21 mouse cellular contexts compared by ENCODE assay signal in the genomic region with DNA sequence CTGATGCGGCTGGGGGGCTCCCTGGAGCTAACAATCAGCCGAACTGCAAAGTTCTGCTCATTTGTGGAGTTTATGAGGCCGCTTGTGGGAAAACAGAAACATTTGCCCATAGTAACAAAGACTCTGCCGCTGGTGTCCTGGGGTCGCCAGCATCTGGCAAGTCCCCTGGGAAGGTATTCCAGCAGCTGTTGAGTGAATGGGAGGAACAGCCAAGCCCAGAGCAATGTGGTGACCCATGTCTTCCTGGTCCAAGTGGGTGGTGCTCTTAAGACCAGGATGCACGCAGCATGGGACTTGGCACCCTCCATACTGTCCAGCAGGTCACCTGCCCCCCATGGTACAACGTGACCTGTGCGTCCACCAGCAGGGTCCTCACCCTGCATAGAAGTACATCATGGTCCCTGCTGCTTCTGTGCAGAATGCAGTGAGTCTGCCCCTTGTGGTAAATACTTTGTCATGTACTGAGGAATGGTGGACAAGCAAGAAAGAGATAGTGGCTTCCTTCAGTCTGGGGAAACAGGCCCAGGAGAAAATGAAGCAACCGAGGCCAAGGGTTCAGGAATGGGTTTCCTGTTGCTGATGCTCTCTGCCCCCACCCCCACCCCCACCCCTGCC. TPM values are rescaled to one million over a fixed set of nuclear protein-coding genes. Genes with fewer than 3 reads are reported as not detected.
DNase-seq lines count a peak whose midpoint lies in the region; ATAC-seq and TF ChIP-seq lines count a peak whose summit lies in the region.
"Had no signal": no experiment of that assay in that cellular context is flagged by ENCODE, and none has a peak within 500 bp of the region (broad histone marks: within the 10 kb centered on the region; RNA-seq: fewer than 3 reads in every experiment).

No protein-coding gene starts in this region.

- H3K27ac ChIP-seq in forebrain, postnatal 0 days (ENCODE audit: low read depth, low read length) = no peak overlapping the region
- H3K27ac ChIP-seq in forebrain, embryonic 12.5 days = no peak overlapping the region
- H3K27ac ChIP-seq in kidney, embryonic 14.5 days (ENCODE audit: low read depth, low read length) = no peak overlapping the region
- peak overlapping the region; percentile 32; the same call in 1 of the 2 replicates for H3K27ac ChIP-seq in lung, postnatal 0 days (ENCODE audit: low read length)
- H3K27ac ChIP-seq in intestine, embryonic 15.5 days = no peak overlapping the region
- H3K27ac ChIP-seq: hindbrain, embryonic 14.5 days had no signal

- H3K36me3 ChIP-seq in forebrain, postnatal 0 days (ENCODE audit: insufficient read depth) = no peaks in the 10 kb centered on the region
- no peaks in the 10 kb centered on the region for H3K36me3 ChIP-seq in forebrain, embryonic 12.5 days (replicated peaks)
- H3K36me3 ChIP-seq in kidney, embryonic 14.5 days (ENCODE audit: control insufficient read depth, insufficient read depth, low read length) = no peaks in the 10 kb centered on the region
- no peaks in the 10 kb centered on the region for H3K36me3 ChIP-seq in lung, postnatal 0 days (ENCODE audit: insufficient read depth, low read length)
- no peaks in the 10 kb centered on the region for H3K36me3 ChIP-seq in intestine, embryonic 15.5 days

- TF ChIP-seq POLR2A in lung, adult 2 months (IDR thresholded peaks at IDR 0.05; ENCODE audit: borderline replicate concordance, extremely low read depth, low read depth, low read length) = no peak

- no peak for ATAC-seq in forebrain, postnatal 0 days
- no peak for ATAC-seq in forebrain, embryonic 12.5 days (ENCODE audit: low FRiP score)
- no peak for ATAC-seq in kidney, embryonic 14.5 days (ENCODE audit: low FRiP score, low TSS enrichment)
- no peak for ATAC-seq in lung, postnatal 0 days
- ATAC-seq in intestine, embryonic 15.5 days = peak; percentile 36; the same call in 1 of the 2 replicates
- ATAC-seq: forebrain, embryonic 14.5 days; midbrain, embryonic 16.5 days had no signal

- no peak for TF ChIP-seq EP300 in lung, postnatal 0 days (IDR thresholded peaks at IDR 0.05)

- DNase-seq in forebrain, postnatal 0 days = no peak
- peak; percentile 6 for DNase-seq in kidney, adult 9 months
- peak; percentile 39 for DNase-seq in lung, postnatal 0 days (ENCODE audit: low spot score)
- no peak for DNase-seq in lung, adult 2 months
- DNase-seq in c-Kit-positive CD71-positive TER-119-positive erythroid progenitor cells, embryonic 14.5 days (ENCODE audit: low spot score) = no peak
- DNase-seq: adrenal gland, postnatal 14 days; cerebellum, postnatal 36 days; lung, adult 18-20 months; right cerebral cortex, adult 18-20 months; thymus, postnatal 14 days had no signal

- H3K27me3 ChIP-seq in forebrain, postnatal 0 days (ENCODE audit: insufficient read depth, low read length) = no peaks in the 10 kb centered on the region
- no peaks in the 10 kb centered on the region for H3K27me3 ChIP-seq in forebrain, embryonic 12.5 days
- H3K27me3 ChIP-seq in kidney, embryonic 14.5 days (ENCODE audit: control insufficient read depth, insufficient read depth, low read length) = no peaks in the 10 kb centered on the region
- no peaks in the 10 kb centered on the region for H3K27me3 ChIP-seq in lung, postnatal 0 days (replicated peaks; ENCODE audit: insufficient read depth, low read length)
- H3K27me3 ChIP-seq in intestine, embryonic 15.5 days (replicated peaks) = no peaks in the 10 kb centered on the region

- H3K4me2 ChIP-seq in forebrain, postnatal 0 days (ENCODE audit: low read depth) = no peak overlapping the region
- no peak overlapping the region for H3K4me2 ChIP-seq in forebrain, embryonic 12.5 days
- H3K4me2 ChIP-seq in kidney, embryonic 14.5 days (replicated peaks; ENCODE audit: low read depth, low read length) = no peak overlapping the region
- H3K4me2 ChIP-seq in lung, postnatal 0 days (replicated peaks; ENCODE audit: low read depth, low read length) = no peak overlapping the region
- H3K4me2 ChIP-seq in intestine, embryonic 15.5 days (replicated peaks) = no peak overlapping the region
- H3K4me2 ChIP-seq: hindbrain, embryonic 14.5 days had no signal

- H3K9me3 ChIP-seq in forebrain, postnatal 0 days (ENCODE audit: low read length) = no peaks in the 10 kb centered on the region
- H3K9me3 ChIP-seq in forebrain, embryonic 12.5 days = no peaks in the 10 kb centered on the region
- H3K9me3 ChIP-seq in kidney, embryonic 14.5 days (ENCODE audit: control insufficient read depth, low read length) = no peaks in the 10 kb centered on the region
- no peaks in the 10 kb centered on the region for H3K9me3 ChIP-seq in lung, postnatal 0 days (ENCODE audit: low read length)
- no peaks in the 10 kb centered on the region for H3K9me3 ChIP-seq in intestine, embryonic 15.5 days

- H3K4me3 ChIP-seq in forebrain, postnatal 0 days (ENCODE audit: low read depth, low read length) = no peak overlapping the region
- no peak overlapping the region for H3K4me3 ChIP-seq in forebrain, embryonic 12.5 days (replicated peaks)
- H3K4me3 ChIP-seq in kidney, embryonic 14.5 days (ENCODE audit: low read length) = no peak overlapping the region
- H3K4me3 ChIP-seq in lung, postnatal 0 days (ENCODE audit: low read depth, low read length) = no peak overlapping the region
- H3K4me3 ChIP-seq in lung, adult 2 months (replicated peaks; ENCODE audit: extremely low read depth, low read depth, low read length) = no peak overlapping the region
- H3K4me3 ChIP-seq in intestine, embryonic 15.5 days (replicated peaks) = no peak overlapping the region

- no peaks in the 10 kb centered on the region; the same call in 1 of the 2 replicates for H3K4me1 ChIP-seq in forebrain, postnatal 0 days (ENCODE audit: insufficient read depth)
- peaks cover 4% of the 10 kb centered on the region; the same call in 1 of the 2 replicates for H3K4me1 ChIP-seq in forebrain, embryonic 12.5 days
- no peaks in the 10 kb centered on the region for H3K4me1 ChIP-seq in kidney, embryonic 14.5 days (ENCODE audit: control insufficient read depth, insufficient read depth, low read length)
- H3K4me1 ChIP-seq in lung, postnatal 0 days (ENCODE audit: insufficient read depth, low read depth, low read length) = no peaks in the 10 kb centered on the region
- H3K4me1 ChIP-seq in lung, adult 2 months (ENCODE audit: control insufficient read depth, insufficient read depth, low read length) = no peaks in the 10 kb centered on the region
- H3K4me1 ChIP-seq in intestine, embryonic 15.5 days (replicated peaks) = peaks cover 11% of the 10 kb centered on the region; the same call in 1 of the 2 replicates

- WGBS in forebrain, postnatal 0 days = 86% methylated on average over 9 of the region's 9 CpGs
- WGBS in forebrain, embryonic 12.5 days = 90% methylated on average over 9 of the region's 9 CpGs
- 66% methylated on average over 9 of the region's 9 CpGs for WGBS in kidney, embryonic 14.5 days
- 71% methylated on average over 9 of the region's 9 CpGs for WGBS in lung, postnatal 0 days
- 71% methylated on average over 9 of the region's 9 CpGs for WGBS in lung, adult 2 months
- WGBS in intestine, embryonic 15.5 days = 74% methylated on average over 9 of the region's 9 CpGs

- no peak overlapping the region for H3K9ac ChIP-seq in forebrain, postnatal 0 days
- H3K9ac ChIP-seq in forebrain, embryonic 12.5 days = no peak overlapping the region
- H3K9ac ChIP-seq in kidney, embryonic 14.5 days (ENCODE audit: low read depth, low read length) = no peak overlapping the region
- no peak overlapping the region for H3K9ac ChIP-seq in lung, postnatal 0 days (replicated peaks; ENCODE audit: low read depth)
- H3K9ac ChIP-seq in intestine, embryonic 15.5 days = no peak overlapping the region
- H3K9ac ChIP-seq: hindbrain, embryonic 14.5 days had no signal

- TF ChIP-seq CTCF in forebrain, postnatal 0 days (IDR thresholded peaks at IDR 0.05; ENCODE audit: low read depth) = peak; percentile 58
- peak; percentile 60 for TF ChIP-seq CTCF in lung, postnatal 0 days (IDR thresholded peaks at IDR 0.05)
- no peak for TF ChIP-seq CTCF in lung, adult 2 months (IDR thresholded peaks at IDR 0.05; ENCODE audit: insufficient read depth, low read length)

RNA-seq across cellular contexts. Expression of gene Hmgb4, which starts 8.6 kb away (rescaled TPM):
- total RNA-seq in forebrain, postnatal 0 days (2014; rRNA removed) = not detected in 2 replicates
- polyA plus RNA-seq in forebrain, postnatal 0 days (2015; fragmentation: Nextera tagmentation; extraction: Ambion mirVana) = not detected in 2 replicates
- polyA plus RNA-seq in forebrain, embryonic 12.5 days (2016; fragmentation: Nextera tagmentation; extraction: Ambion mirVana) = not detected in 2 replicates
- polyA plus RNA-seq in kidney, embryonic 14.5 days (2014; fragmentation: Nextera tagmentation; extraction: Ambion mirVana) = not detected in 2 replicates
- not detected in 2 replicates for polyA plus RNA-seq in lung, postnatal 0 days (2015; fragmentation: Nextera tagmentation; extraction: Ambion mirVana)
- polyA plus RNA-seq in lung, adult 2 months (2012; rRNA removed) = not detected in 2 replicates
- not detected in 2 replicates for polyA plus RNA-seq in intestine, embryonic 15.5 days (2015; fragmentation: Nextera tagmentation; extraction: Ambion mirVana)
- total RNA-seq: adrenal gland, postnatal 14 days; granulocyte monocyte progenitor cell, adult 5-6 weeks; layer of hippocampus, adult 18-20 months; left cerebral cortex, postnatal 25 days had no signal
- polyA plus RNA-seq: embryonic facial prominence, embryonic 14.5 days; forebrain, embryonic 14.5 days; hindbrain, embryonic 14.5 days; neural tube, embryonic 14.5 days had no signal

Comparison
In these comparisons a context has a peak if more than half of its experiments do, and no peak if none do; other contexts are left out.
1. DNase-seq: peak in kidney, adult 9 months (single experiment) and lung, postnatal 0 days (single experiment); none in forebrain, postnatal 0 days (single experiment), lung, adult 2 months (single experiment) and c-Kit-positive CD71-positive TER-119-positive erythroid progenitor cells, embryonic 14.5 days (single experiment).